Mouse (Mus musculus): ENCODE measurements around the gene Kcnd2.

Kcnd2 gene

GRCm38 (mm10) chr6:21686388-21686787, 471.1 kb downstream of the Kcnd2 start:
- DNase-seq (ENCODE audit: low spot score in 2 of 2), result no peak

DNA sequence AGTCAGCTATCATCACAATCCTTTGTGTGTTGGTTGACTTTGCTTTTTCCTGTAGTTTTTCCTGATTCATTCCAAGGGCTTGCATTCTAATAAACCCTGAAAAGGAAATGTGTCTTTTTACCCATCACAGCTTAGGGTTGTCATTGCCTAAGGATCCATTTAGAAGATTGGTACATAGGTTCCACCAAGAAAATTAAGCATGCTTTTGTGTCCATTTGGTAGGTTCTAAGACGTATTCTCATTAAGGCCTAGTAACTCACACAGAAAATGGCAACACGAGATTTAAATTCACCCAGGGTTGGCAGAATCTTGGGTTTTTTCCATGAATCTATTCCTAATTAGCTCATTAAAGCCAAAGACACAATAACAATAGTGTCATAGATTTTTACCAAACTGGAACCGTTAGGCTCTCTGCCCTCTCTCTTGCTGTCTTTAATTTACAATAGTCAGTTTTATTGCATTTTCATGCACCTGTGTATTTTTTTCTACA, 477.6 kb downstream of the Kcnd2 start:
- DNase-seq (ENCODE audit: low spot score in 2 of 2), result no peak

DNA sequence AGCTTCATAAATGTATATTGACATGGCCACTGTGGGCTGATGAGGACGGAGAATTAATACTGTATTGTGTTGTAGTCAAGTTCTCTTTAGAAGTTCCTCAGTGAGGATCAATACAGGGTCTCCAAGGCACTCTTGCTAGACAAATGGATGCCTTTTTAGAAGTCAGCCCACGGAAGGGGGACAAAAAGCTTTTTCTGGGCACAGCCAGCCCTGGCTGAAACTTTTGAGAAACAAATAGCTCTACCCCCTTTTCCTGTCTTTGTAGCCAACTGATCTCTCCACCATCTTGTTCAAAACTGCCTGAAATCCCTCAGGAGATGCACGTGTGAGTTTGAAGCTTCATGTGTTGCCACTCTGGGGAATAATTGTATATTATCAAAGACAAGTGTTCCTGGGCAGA, 482.3 kb downstream of the Kcnd2 start:
- DNase-seq (ENCODE audit: low spot score in 2 of 2), result no peak

- DNase-seq (ENCODE audit: low spot score in 2 of 2), result no peak
These were observed 485.8 kb downstream of the Kcnd2 start for GRCm38 (mm10) chr6:21701131-21701530.

- DNase-seq (ENCODE audit: low spot score in 2 of 2), result no peak
These were observed 493.9 kb downstream of the Kcnd2 start for GRCm38 (mm10) chr6:21709228-21709627.

DNA sequence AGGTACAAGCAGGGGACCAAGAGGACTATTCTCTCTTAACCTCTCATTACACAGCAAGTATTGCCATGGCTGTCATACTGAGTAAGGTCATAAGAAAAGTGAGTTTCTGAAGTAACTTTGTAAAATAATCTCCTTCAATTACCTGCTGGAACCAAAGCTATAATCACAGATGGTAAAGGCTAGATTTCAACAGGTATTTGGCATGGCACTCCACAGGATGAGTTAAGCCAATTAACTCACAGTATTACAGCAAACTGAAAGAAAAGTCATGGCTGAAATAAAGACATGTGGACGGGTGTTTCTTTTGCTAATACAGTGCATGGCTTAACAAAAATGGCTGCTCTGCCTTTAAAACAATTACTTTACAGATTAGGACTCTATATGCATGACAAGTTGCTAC, 503.8 kb downstream of the Kcnd2 start:
- no peak for DNase-seq (ENCODE audit: low spot score in 2 of 2)

DNA sequence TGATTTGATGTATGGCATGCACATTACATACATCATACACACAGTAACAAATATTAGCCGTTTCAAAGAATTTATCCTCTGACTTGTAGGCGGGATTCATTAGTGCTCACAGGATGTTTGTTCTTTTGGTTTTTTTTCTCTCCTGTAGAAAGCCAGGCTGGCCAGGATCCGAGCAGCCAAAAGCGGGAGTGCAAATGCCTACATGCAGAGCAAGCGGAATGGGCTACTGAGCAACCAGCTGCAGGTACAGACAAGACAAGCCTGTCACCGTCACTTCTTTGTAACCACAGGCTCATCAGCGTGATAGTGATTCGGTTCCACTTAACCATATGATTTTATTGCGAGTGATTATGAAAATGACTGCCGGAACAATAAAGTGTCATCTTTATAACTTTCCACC, 506.9 kb downstream of the Kcnd2 start:
- no peak for DNase-seq (ENCODE audit: low spot score in 2 of 2)

GRCm38 (mm10) chr6:21740606-21741005, 525.3 kb downstream of the Kcnd2 start:
- DNase-seq (ENCODE audit: low spot score in 2 of 2), result no peak

DNA sequence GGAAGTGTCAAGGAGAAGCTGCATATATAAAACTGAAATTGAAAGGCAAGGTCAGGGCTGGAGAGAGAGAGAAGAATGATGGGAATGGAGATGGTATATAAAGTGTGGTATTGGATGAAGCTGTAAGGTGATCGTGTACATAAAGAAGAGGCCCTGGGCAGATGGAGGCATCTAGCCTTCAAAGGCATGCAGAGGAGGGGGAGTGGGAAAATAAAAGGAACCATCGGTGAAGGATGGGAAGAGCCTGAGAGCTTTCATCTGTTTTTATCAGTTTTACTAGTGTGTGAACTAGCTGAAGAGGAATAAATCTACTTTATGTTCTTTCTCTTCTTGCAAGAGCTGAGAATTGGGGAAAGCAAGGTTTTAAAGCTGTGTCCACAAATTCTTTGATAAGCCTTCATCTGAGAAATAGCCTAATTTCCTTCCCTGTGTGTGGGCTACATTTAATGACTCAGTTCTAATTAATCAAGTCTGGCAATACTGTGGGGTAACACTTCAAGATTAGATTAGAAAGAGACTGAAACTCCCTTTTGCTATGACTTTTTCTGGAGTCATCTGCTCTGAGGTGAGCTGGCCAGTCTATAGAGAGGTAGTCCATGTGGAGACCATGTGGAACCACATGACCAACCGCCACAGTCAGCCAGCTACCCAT, 529.4 kb downstream of the Kcnd2 start:
- DNase-seq (ENCODE audit: low spot score in 2 of 2), result no peak

DNA sequence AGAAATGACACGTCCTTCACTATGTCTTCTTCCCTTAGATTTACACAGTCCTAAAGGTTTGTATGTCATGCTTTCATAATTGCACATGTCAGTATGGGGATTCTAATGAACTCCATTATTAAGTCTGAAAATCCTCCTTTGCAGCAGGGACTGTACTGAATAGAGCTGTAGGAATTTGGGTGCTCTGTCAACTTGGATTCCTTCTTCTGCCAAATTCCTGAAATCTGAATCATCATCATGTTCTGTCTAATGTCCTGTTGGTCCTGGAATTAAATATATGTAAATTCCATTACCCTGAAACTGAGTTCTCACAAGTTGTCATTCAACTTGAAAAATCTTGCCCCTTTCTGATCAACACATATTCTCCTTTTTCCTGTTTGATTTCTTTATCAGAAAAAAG, 532.2 kb downstream of the Kcnd2 start:
- DNase-seq (ENCODE audit: low spot score in 2 of 2), result no peak

DNA sequence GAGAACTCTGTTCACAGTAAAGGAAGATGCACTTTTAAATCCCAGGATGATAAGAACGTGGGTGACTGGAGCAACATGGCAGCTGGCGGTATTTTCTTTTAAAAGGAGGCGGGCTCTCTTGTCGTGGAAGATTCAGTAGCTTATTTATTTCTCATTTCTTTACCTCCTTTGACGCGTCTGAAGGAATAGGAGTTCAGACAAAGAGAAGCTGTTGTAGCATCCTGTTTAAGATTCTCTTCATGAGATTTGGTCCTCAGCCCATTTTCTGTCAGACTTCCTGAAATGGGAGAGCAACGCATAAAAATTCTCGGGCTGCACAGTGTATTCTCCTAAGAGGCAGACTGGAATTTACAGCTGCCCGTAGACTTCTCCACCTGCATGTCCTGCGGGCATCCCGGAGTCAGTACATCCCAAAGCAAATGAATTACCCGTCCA, 552.5 kb downstream of the Kcnd2 start:
- peak in 1 of 2 experiments; percentile 12 for DNase-seq (ENCODE audit: low spot score in 2 of 2)

- DNase-seq (ENCODE audit: low spot score in 2 of 2), result no peak
These were observed 553.6 kb downstream of the Kcnd2 start for GRCm38 (mm10) chr6:21768745-21769446.

- DNase-seq (ENCODE audit: low spot score in 2 of 2), result no peak
These were observed 554.1 kb downstream of the Kcnd2 start for GRCm38 (mm10) chr6:21769447-21769809.

GRCm38 (mm10) chr6:21774213-21774916, 559.1 kb downstream of the Kcnd2 start:
- DNase-seq (ENCODE audit: low spot score in 2 of 2), result no peak

Data from frontal cortex, postnatal 10 days (tissue).